Mouse (Mus musculus): ENCODE measurements around the gene Hsd17b11. TPM values are rescaled to one million over a fixed set of nuclear protein-coding genes. Genes with fewer than 3 reads are reported as not detected.

Gene Hsd17b11
- polyA plus RNA-seq, 1 experiment from 2014 or later: 1.5 TPM

GRCm38 (mm10) chr5:103977907-103978570 is 43.7 kb downstream of the Hsd17b11 start:
- no peak overlapping the region for H3K4me3 ChIP-seq (ENCODE audit: low read depth, low read length)
- no peaks in the 10 kb centered on the region for H3K36me3 ChIP-seq (ENCODE audit: control insufficient read depth, insufficient read depth, low read length)
- DNase-seq (ENCODE audit: low spot score) (no peak), ATAC-seq (ENCODE audit: insufficient read depth, low FRiP score, low TSS enrichment) (no peak)
- H3K9me3 ChIP-seq (ENCODE audit: control insufficient read depth, low read length): no peaks in the 10 kb centered on the region
- no peak overlapping the region for H3K9ac ChIP-seq (ENCODE audit: low read length)
- H3K4me1 ChIP-seq (ENCODE audit: control insufficient read depth, insufficient read depth, low read length): no peaks in the 10 kb centered on the region
- WGBS: 87% methylated on average over 7 of the region's 7 CpGs
- no peak overlapping the region for H3K27ac ChIP-seq (ENCODE audit: low read depth, low read length)
- no peaks in the 10 kb centered on the region for H3K27me3 ChIP-seq (ENCODE audit: control insufficient read depth, insufficient read depth, low read length)
- H3K4me2 ChIP-seq (ENCODE audit: low read depth): no peak overlapping the region

GRCm38 (mm10) chr5:103977297-103977696 is 44.4 kb downstream of the Hsd17b11 start, which contains the start of gene Hsd17b13:
Hsd17b13 (minus strand) TSS chr5:103977410.
- H3K27me3 ChIP-seq (ENCODE audit: control insufficient read depth, insufficient read depth, low read length): no peaks in the 10 kb centered on the region
- no peak for ATAC-seq (ENCODE audit: insufficient read depth, low FRiP score, low TSS enrichment)
- H3K4me1 ChIP-seq (ENCODE audit: control insufficient read depth, insufficient read depth, low read length): no peaks in the 10 kb centered on the region
- H3K9me3 ChIP-seq (ENCODE audit: control insufficient read depth, low read length): no peaks in the 10 kb centered on the region
- H3K27ac ChIP-seq (ENCODE audit: low read depth, low read length): no peak within 1 kb of the TSS
- no peak for DNase-seq (ENCODE audit: low spot score)
- no peaks in the 10 kb centered on the region for H3K36me3 ChIP-seq (ENCODE audit: control insufficient read depth, insufficient read depth, low read length)
- H3K9ac ChIP-seq (ENCODE audit: low read length): no peak within 1 kb of the TSS
- 92% methylated on average over 4 of the region's 4 CpGs for WGBS
- no peak within 1 kb of the TSS for H3K4me2 ChIP-seq (ENCODE audit: low read depth)
- no peak within 1 kb of the TSS for H3K4me3 ChIP-seq (ENCODE audit: low read depth, low read length)

- H3K9ac ChIP-seq (ENCODE audit: low read length): no peak overlapping the region
- H3K4me2 ChIP-seq (ENCODE audit: low read depth): no peak overlapping the region
- ATAC-seq (ENCODE audit: insufficient read depth, low FRiP score, low TSS enrichment) (no peak), DNase-seq (ENCODE audit: low spot score) (no peak)
- no peaks in the 10 kb centered on the region for H3K4me1 ChIP-seq (ENCODE audit: control insufficient read depth, insufficient read depth, low read length)
- no peak overlapping the region for H3K27ac ChIP-seq (ENCODE audit: low read depth, low read length)
- WGBS: 86% methylated on average over 7 of the region's 7 CpGs
- no peaks in the 10 kb centered on the region for H3K9me3 ChIP-seq (ENCODE audit: control insufficient read depth, low read length)
- H3K27me3 ChIP-seq (ENCODE audit: control insufficient read depth, insufficient read depth, low read length): no peaks in the 10 kb centered on the region
- no peak overlapping the region for H3K4me3 ChIP-seq (ENCODE audit: low read depth, low read length)
- H3K36me3 ChIP-seq (ENCODE audit: control insufficient read depth, insufficient read depth, low read length): no peaks in the 10 kb centered on the region
Observed at GRCm38 (mm10) chr5:103975736-103976135, 46.0 kb downstream of the Hsd17b11 start.

- Histone ChIP-seq H3K4me3 (ENCODE audit: low read depth, low read length) (no peak overlapping the region), H3K27me3 (ENCODE audit: control insufficient read depth, insufficient read depth, low read length) (no peaks in the 10 kb centered on the region), H3K36me3 (ENCODE audit: control insufficient read depth, insufficient read depth, low read length) (no peaks in the 10 kb centered on the region), H3K4me2 (ENCODE audit: low read depth) (no peak overlapping the region), H3K9me3 (ENCODE audit: control insufficient read depth, low read length) (no peaks in the 10 kb centered on the region), H3K27ac (ENCODE audit: low read depth, low read length) (no peak overlapping the region), H3K4me1 (ENCODE audit: control insufficient read depth, insufficient read depth, low read length) (no peaks in the 10 kb centered on the region), H3K9ac (ENCODE audit: low read length) (no peak overlapping the region)
- DNase-seq (ENCODE audit: low spot score) (no peak), ATAC-seq (ENCODE audit: insufficient read depth, low FRiP score, low TSS enrichment) (no peak)
- 82% methylated on average over 13 of the region's 13 CpGs for WGBS
Observed at GRCm38 (mm10) chr5:103972801-103973200, 48.9 kb downstream of the Hsd17b11 start.

- H3K4me3 ChIP-seq (ENCODE audit: low read depth, low read length): no peak overlapping the region
- no peak overlapping the region for H3K27ac ChIP-seq (ENCODE audit: low read depth, low read length)
- H3K4me1 ChIP-seq (ENCODE audit: control insufficient read depth, insufficient read depth, low read length): no peaks in the 10 kb centered on the region
- no peak overlapping the region for H3K9ac ChIP-seq (ENCODE audit: low read length)
- no peak overlapping the region for H3K4me2 ChIP-seq (ENCODE audit: low read depth)
- H3K27me3 ChIP-seq (ENCODE audit: control insufficient read depth, insufficient read depth, low read length): no peaks in the 10 kb centered on the region
- ATAC-seq (ENCODE audit: insufficient read depth, low FRiP score, low TSS enrichment): no peak
- no peaks in the 10 kb centered on the region for H3K36me3 ChIP-seq (ENCODE audit: control insufficient read depth, insufficient read depth, low read length)
- WGBS: 68% methylated on average over 19 of the region's 19 CpGs
- H3K9me3 ChIP-seq (ENCODE audit: control insufficient read depth, low read length): no peaks in the 10 kb centered on the region
- no peak for DNase-seq (ENCODE audit: low spot score)
Observed at GRCm38 (mm10) chr5:103972379-103972778, 49.3 kb downstream of the Hsd17b11 start.

GRCm38 (mm10) chr5:103971051-103971450 is 50.7 kb downstream of the Hsd17b11 start:
- Histone ChIP-seq H3K27me3 (ENCODE audit: control insufficient read depth, insufficient read depth, low read length) (no peaks in the 10 kb centered on the region), H3K27ac (ENCODE audit: low read depth, low read length) (no peak overlapping the region), H3K4me2 (ENCODE audit: low read depth) (no peak overlapping the region), H3K36me3 (ENCODE audit: control insufficient read depth, insufficient read depth, low read length) (no peaks in the 10 kb centered on the region), H3K9ac (ENCODE audit: low read length) (no peak overlapping the region), H3K4me3 (ENCODE audit: low read depth, low read length) (no peak overlapping the region), H3K4me1 (ENCODE audit: control insufficient read depth, insufficient read depth, low read length) (no peaks in the 10 kb centered on the region), H3K9me3 (ENCODE audit: control insufficient read depth, low read length) (no peaks in the 10 kb centered on the region)
- 82% methylated on average over 5 of the region's 5 CpGs for WGBS
- no peak for ATAC-seq (ENCODE audit: insufficient read depth, low FRiP score, low TSS enrichment)
- DNase-seq (ENCODE audit: low spot score): no peak

- H3K4me1 ChIP-seq (ENCODE audit: control insufficient read depth, insufficient read depth, low read length): no peaks in the 10 kb centered on the region
- no peak overlapping the region for H3K4me2 ChIP-seq (ENCODE audit: low read depth)
- WGBS: 70% methylated on average over 1 of the region's 1 CpGs
- H3K9me3 ChIP-seq (ENCODE audit: control insufficient read depth, low read length): no peaks in the 10 kb centered on the region
- ATAC-seq (ENCODE audit: insufficient read depth, low FRiP score, low TSS enrichment) (no peak), DNase-seq (ENCODE audit: low spot score) (no peak)
- no peak overlapping the region for H3K27ac ChIP-seq (ENCODE audit: low read depth, low read length)
- no peak overlapping the region for H3K4me3 ChIP-seq (ENCODE audit: low read depth, low read length)
- H3K27me3 ChIP-seq (ENCODE audit: control insufficient read depth, insufficient read depth, low read length): no peaks in the 10 kb centered on the region
- H3K9ac ChIP-seq (ENCODE audit: low read length): no peak overlapping the region
- H3K36me3 ChIP-seq (ENCODE audit: control insufficient read depth, insufficient read depth, low read length): no peaks in the 10 kb centered on the region
Observed at GRCm38 (mm10) chr5:103962935-103963429, 58.7 kb downstream of the Hsd17b11 start.

GRCm38 (mm10) chr5:103954638-103955037 is 67.1 kb downstream of the Hsd17b11 start:
- DNase-seq (ENCODE audit: low spot score) (no peak), ATAC-seq (ENCODE audit: insufficient read depth, low FRiP score, low TSS enrichment) (no peak)
- Histone ChIP-seq H3K4me2 (ENCODE audit: low read depth) (no peak overlapping the region), H3K27me3 (ENCODE audit: control insufficient read depth, insufficient read depth, low read length) (no peaks in the 10 kb centered on the region), H3K36me3 (ENCODE audit: control insufficient read depth, insufficient read depth, low read length) (no peaks in the 10 kb centered on the region), H3K4me1 (ENCODE audit: control insufficient read depth, insufficient read depth, low read length) (no peaks in the 10 kb centered on the region), H3K4me3 (ENCODE audit: low read depth, low read length) (no peak overlapping the region), H3K9me3 (ENCODE audit: control insufficient read depth, low read length) (no peaks in the 10 kb centered on the region), H3K9ac (ENCODE audit: low read length) (no peak overlapping the region), H3K27ac (ENCODE audit: low read depth, low read length) (no peak overlapping the region)
- 74% methylated on average over 5 of the region's 5 CpGs for WGBS

Measured in neural tube, embryonic 11.5 days (tissue).